Mouse (Mus musculus): ENCODE data around the gene Dnah2. TPM values are rescaled to one million over a fixed set of nuclear protein-coding genes. Genes with fewer than 3 reads are reported as not detected.

Gene Dnah2
- polyA plus RNA-seq, 1 experiment from 2014 or later: 1.9 TPM

DNA sequence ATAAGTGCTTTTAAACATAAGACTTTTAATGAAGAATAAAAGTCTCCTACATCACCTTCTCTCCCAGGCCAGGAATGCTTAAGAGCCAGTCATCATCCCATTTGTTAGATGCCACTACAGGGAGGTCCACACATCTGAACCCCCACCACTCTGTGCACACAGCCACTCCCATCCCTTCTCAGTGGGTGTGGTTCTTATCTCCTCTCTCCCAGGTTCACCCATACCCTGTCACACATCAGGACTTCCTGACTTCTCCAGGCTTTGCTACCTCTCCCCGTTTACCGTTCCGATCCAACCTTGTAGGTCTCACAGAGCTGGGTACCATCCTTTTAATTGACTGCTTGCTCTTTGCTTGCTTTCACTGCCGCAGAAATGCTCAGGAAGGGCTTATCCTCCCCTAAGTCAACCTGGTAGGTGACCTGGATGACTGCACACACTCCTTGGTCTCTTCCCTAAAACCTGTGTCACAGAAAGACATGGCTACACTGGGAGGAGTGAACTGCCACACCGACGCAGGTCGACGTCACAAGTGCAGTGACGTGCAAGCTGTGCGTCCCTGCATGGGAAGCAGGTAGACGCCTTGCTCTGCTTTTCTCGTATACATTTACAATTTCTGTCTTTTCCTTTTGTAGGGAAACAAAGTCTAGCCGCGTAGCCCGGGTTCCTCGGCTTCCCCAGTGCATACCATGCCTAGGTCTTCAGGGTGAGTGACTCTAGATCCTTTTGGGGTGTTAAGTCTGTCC lies 175.5 kb downstream of the Dnah2 start:
- Histone ChIP-seq H3K9me3 (ENCODE audit: control insufficient read depth, low read length) (no peaks in the 10 kb centered on the region), H3K4me2 (ENCODE audit: low read depth, low read length) (no peak overlapping the region), H3K4me3 (ENCODE audit: low read length) (no peak overlapping the region), H3K27me3 (ENCODE audit: control insufficient read depth, insufficient read depth, low read depth, low read length) (no peaks in the 10 kb centered on the region), H3K36me3 (ENCODE audit: control insufficient read depth, insufficient read depth, low read length) (peaks cover 18% of the 10 kb centered on the region), H3K9ac (ENCODE audit: low read length) (no peak overlapping the region), H3K4me1 (replicated peaks; ENCODE audit: control insufficient read depth, insufficient read depth, low read length) (peaks cover 23% of the 10 kb centered on the region), H3K27ac (ENCODE audit: low read length) (no peak overlapping the region)
- WGBS: 90% methylated on average over 16 of the region's 16 CpGs
- ATAC-seq (ENCODE audit: low read depth): no peak

DNA sequence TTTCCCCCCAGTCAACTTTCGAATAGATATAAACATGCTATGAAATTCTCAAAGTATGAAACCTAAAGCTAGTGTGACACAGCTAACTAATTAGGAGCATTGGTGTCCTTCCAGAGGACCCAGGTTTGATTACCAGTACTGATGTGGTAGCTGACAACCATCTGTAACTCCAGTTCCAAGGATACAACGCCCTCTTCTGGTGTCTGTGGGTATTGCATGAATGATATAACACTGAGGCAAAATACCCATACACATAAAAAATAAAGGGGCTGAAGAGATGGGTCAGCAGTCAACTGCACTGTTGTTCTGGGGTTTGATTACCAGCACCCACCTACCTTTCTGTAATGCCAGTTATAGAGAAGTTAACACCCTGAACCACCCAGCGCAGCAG lies 176.1 kb downstream of the Dnah2 start:
- Histone ChIP-seq H3K9ac (ENCODE audit: low read length) (no peak overlapping the region), H3K4me1 (replicated peaks; ENCODE audit: control insufficient read depth, insufficient read depth, low read length) (peaks cover 26% of the 10 kb centered on the region), H3K9me3 (ENCODE audit: control insufficient read depth, low read length) (no peaks in the 10 kb centered on the region), H3K4me2 (ENCODE audit: low read depth, low read length) (no peak overlapping the region), H3K27me3 (ENCODE audit: control insufficient read depth, insufficient read depth, low read depth, low read length) (no peaks in the 10 kb centered on the region), H3K36me3 (ENCODE audit: control insufficient read depth, insufficient read depth, low read length) (peaks cover 16% of the 10 kb centered on the region), H3K4me3 (ENCODE audit: low read length) (no peak overlapping the region), H3K27ac (ENCODE audit: low read length) (peak overlapping the region; percentile 32; the same call in 1 of the 2 replicates)
- no peak for ATAC-seq (ENCODE audit: low read depth)
- 51% methylated on average over 3 of the region's 3 CpGs for WGBS

DNA sequence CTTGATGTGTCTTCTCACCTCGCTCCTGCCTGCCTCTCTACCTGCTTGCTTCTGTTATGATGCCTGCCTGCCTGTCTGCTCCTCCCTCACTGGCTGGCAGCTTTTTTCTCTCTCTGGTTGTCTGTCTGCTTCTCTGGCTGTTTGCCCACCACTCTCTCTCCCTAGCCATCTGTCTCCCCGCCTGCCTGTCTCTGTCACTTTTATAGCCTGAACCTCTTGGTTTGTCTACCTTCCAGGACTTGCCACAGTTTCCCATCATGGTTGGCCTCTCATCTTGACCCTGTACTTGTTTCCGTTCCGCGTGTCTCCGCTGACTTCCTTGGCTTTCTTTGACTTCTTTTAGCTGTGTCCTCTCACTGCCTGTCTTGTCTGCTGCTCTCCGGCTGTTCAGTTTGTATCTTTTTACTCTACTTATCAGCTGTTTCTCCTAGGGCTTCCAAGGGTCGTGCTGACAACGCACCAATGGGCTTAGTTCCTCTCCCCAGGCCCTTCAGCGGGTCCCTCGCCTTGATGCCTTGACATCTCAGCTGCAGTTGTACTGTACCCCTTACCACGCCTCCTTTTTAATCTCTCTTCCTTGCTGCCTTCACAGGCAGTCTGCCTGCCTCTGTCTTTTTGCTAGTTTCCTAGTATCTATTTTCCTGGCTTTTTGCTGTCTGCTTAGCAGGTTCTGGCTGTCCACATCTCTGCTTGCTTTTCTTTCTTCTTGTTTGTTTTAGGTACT lies 176.7 kb downstream of the Dnah2 start:
- Histone ChIP-seq H3K4me1 (replicated peaks; ENCODE audit: control insufficient read depth, insufficient read depth, low read length) (peaks cover 28% of the 10 kb centered on the region), H3K4me2 (ENCODE audit: low read depth, low read length) (0 out of 2 replicates have a peak overlapping the region, but pooled peaks have one; percentile 1), H3K9ac (ENCODE audit: low read length) (no peak overlapping the region), H3K27ac (ENCODE audit: low read length) (peak overlapping the region; percentile 32; the same call in 1 of the 2 replicates), H3K4me3 (ENCODE audit: low read length) (no peak overlapping the region), H3K36me3 (ENCODE audit: control insufficient read depth, insufficient read depth, low read length) (peaks cover 11% of the 10 kb centered on the region), H3K27me3 (ENCODE audit: control insufficient read depth, insufficient read depth, low read depth, low read length) (no peaks in the 10 kb centered on the region), H3K9me3 (ENCODE audit: control insufficient read depth, low read length) (no peaks in the 10 kb centered on the region)
- no peak for ATAC-seq (ENCODE audit: low read depth)
- WGBS: 28% methylated on average over 12 of the region's 12 CpGs

DNA sequence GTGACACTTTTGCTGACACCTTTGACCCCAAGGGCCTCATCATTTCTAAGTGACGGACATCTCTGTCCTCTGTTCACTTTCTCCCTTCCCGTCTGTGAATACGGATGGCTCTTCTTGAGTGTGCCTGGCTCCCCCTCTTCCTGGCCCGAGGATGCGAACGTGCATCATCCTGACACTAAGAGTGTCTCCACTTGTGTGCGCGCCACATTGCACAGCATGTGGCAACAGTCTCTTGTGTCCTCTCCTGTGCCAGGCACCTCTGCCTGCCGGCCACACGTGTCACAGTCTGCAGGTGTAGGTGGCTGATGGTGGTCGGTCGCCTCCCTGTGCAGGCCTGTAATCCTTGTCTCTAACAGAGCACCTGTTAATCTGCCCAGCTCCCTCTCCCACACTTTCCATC lies 177.3 kb downstream of the Dnah2 start:
- peak overlapping the region; percentile 50; the same call in 1 of the 2 replicates for H3K9ac ChIP-seq (ENCODE audit: low read length)
- peak overlapping the region; percentile 93; the same call in 1 of the 2 replicates for H3K27ac ChIP-seq (ENCODE audit: low read length)
- no peak for ATAC-seq (ENCODE audit: low read depth)
- H3K4me1 ChIP-seq (replicated peaks; ENCODE audit: control insufficient read depth, insufficient read depth, low read length): peaks cover 28% of the 10 kb centered on the region
- WGBS: 47% methylated on average over 12 of the region's 12 CpGs
- H3K4me3 ChIP-seq (ENCODE audit: low read length): no peak overlapping the region; the same call in 1 of the 2 replicates
- H3K27me3 ChIP-seq (ENCODE audit: control insufficient read depth, insufficient read depth, low read depth, low read length): no peaks in the 10 kb centered on the region
- 0 out of 2 replicates have a peak overlapping the region, but pooled peaks have one; percentile 49 for H3K4me2 ChIP-seq (ENCODE audit: low read depth, low read length)
- peaks cover 9% of the 10 kb centered on the region for H3K36me3 ChIP-seq (ENCODE audit: control insufficient read depth, insufficient read depth, low read length)
- no peaks in the 10 kb centered on the region for H3K9me3 ChIP-seq (ENCODE audit: control insufficient read depth, low read length)

DNA sequence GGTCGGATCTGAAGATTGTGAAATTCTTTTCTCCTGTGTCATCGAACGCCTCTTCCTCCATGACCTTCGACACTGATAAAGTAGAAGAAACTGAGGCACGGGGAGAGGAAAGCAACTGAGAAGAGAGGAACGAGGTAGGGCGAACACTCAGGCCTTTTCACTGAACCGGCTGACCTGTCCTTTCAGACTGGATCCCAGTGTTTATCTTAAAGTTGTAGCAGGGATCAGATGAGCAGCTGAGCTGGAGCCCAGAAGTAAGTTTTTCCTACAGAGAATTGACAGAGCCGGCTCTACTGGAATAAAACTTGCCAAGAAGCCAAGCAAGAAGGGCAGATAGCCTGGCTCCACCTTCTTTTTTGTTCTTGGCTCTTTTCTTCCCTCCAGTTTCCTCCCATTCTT lies 178.1 kb downstream of the Dnah2 start:
- Histone ChIP-seq H3K9me3 (ENCODE audit: control insufficient read depth, low read length) (no peaks in the 10 kb centered on the region), H3K4me1 (replicated peaks; ENCODE audit: control insufficient read depth, insufficient read depth, low read length) (peaks cover 31% of the 10 kb centered on the region), H3K9ac (ENCODE audit: low read length) (peak overlapping the region; percentile 50), H3K36me3 (ENCODE audit: control insufficient read depth, insufficient read depth, low read length) (peaks cover 7% of the 10 kb centered on the region), H3K27me3 (ENCODE audit: control insufficient read depth, insufficient read depth, low read depth, low read length) (no peaks in the 10 kb centered on the region), H3K4me2 (ENCODE audit: low read depth, low read length) (peak overlapping the region; percentile 49), H3K27ac (ENCODE audit: low read length) (peak overlapping the region; percentile 93), H3K4me3 (ENCODE audit: low read length) (peak overlapping the region; percentile 16)
- WGBS: 13% methylated on average over 9 of the region's 9 CpGs
- no peak for ATAC-seq (ENCODE audit: low read depth)

Small RNAs within 50 kb of the gene (microRNA-seq; reads per million reads assigned to microRNA genes)
- not detected for gene Gm27493

Other genes starting within 250 kb of the Dnah2 start
- 26.3 and 28.7 TPM in 2 replicates for gene Cntrob, start 225.3 kb downstream of the Dnah2 start, polyA plus RNA-seq (2015; fragmentation: Nextera tagmentation; extraction: Ambion mirVana)
- gene Trappc1, start 225.1 kb downstream of the Dnah2 start, polyA plus RNA-seq (2015; fragmentation: Nextera tagmentation; extraction: Ambion mirVana): 159 and 168 TPM in 2 replicates
- 0.62 and 1.6 TPM in 2 replicates for gene Kcnab3, start 222.9 kb downstream of the Dnah2 start, polyA plus RNA-seq (2015; fragmentation: Nextera tagmentation; extraction: Ambion mirVana)
- gene Rnf227, start 208.6 kb downstream of the Dnah2 start, polyA plus RNA-seq (2015; fragmentation: Nextera tagmentation; extraction: Ambion mirVana): 11.0 and 12.6 TPM in 2 replicates
- gene Chd3, start 179.7 kb downstream of the Dnah2 start, polyA plus RNA-seq (2015; fragmentation: Nextera tagmentation; extraction: Ambion mirVana): 56.9 and 60.3 TPM in 2 replicates
- gene Naa38, start 153.6 kb downstream of the Dnah2 start, polyA plus RNA-seq (2015; fragmentation: Nextera tagmentation; extraction: Ambion mirVana): 158 and 165 TPM in 2 replicates
- 32.3 and 32.6 TPM in 2 replicates for gene Cyb5d1, start 153.5 kb downstream of the Dnah2 start, polyA plus RNA-seq (2015; fragmentation: Nextera tagmentation; extraction: Ambion mirVana)
- 54.7 and 57.4 TPM in 2 replicates for gene Tmem88, start 150.9 kb downstream of the Dnah2 start, polyA plus RNA-seq (2015; fragmentation: Nextera tagmentation; extraction: Ambion mirVana)
- gene Kdm6b, start 135.4 kb downstream of the Dnah2 start, polyA plus RNA-seq (2015; fragmentation: Nextera tagmentation; extraction: Ambion mirVana): 25.2 and 26.0 TPM in 2 replicates
- gene Efnb3, start 11.1 kb upstream of the Dnah2 start, polyA plus RNA-seq (2015; fragmentation: Nextera tagmentation; extraction: Ambion mirVana): 5.6 and 5.7 TPM in 2 replicates
- 26.2 and 29.2 TPM in 2 replicates for gene Wrap53, start 31.1 kb upstream of the Dnah2 start, polyA plus RNA-seq (2015; fragmentation: Nextera tagmentation; extraction: Ambion mirVana)
- gene Trp53, start 31.2 kb upstream of the Dnah2 start, polyA plus RNA-seq (2015; fragmentation: Nextera tagmentation; extraction: Ambion mirVana): 141 and 154 TPM in 2 replicates
- gene Atp1b2, start 56.8 kb upstream of the Dnah2 start, polyA plus RNA-seq (2015; fragmentation: Nextera tagmentation; extraction: Ambion mirVana): 10.5 and 12.7 TPM in 2 replicates
- 0.15 TPM in 1 of 2 replicates, not detected in the other for gene Shbg, start 68.8 kb upstream of the Dnah2 start, polyA plus RNA-seq (2015; fragmentation: Nextera tagmentation; extraction: Ambion mirVana)
- gene Sat2, start 72.9 kb upstream of the Dnah2 start, polyA plus RNA-seq (2015; fragmentation: Nextera tagmentation; extraction: Ambion mirVana): 15.2 and 19.2 TPM in 2 replicates
- 22.2 and 22.6 TPM in 2 replicates for gene Fxr2, start 83.9 kb upstream of the Dnah2 start, polyA plus RNA-seq (2015; fragmentation: Nextera tagmentation; extraction: Ambion mirVana)
- gene Sox15, start 106.2 kb upstream of the Dnah2 start, polyA plus RNA-seq (2015; fragmentation: Nextera tagmentation; extraction: Ambion mirVana): 0.54 TPM in 1 of 2 replicates, not detected in the other
- 65.5 and 71.0 TPM in 2 replicates for gene Mpdu1, start 113.5 kb upstream of the Dnah2 start, polyA plus RNA-seq (2015; fragmentation: Nextera tagmentation; extraction: Ambion mirVana)
- 19.2 and 19.4 TPM in 2 replicates for gene Cd68, start 117.0 kb upstream of the Dnah2 start, polyA plus RNA-seq (2015; fragmentation: Nextera tagmentation; extraction: Ambion mirVana)
- 539 and 624 TPM in 2 replicates for gene Eif4a1, start 123.3 kb upstream of the Dnah2 start, polyA plus RNA-seq (2015; fragmentation: Nextera tagmentation; extraction: Ambion mirVana)
- 69.3 and 70.6 TPM in 2 replicates for gene Senp3, start 133.0 kb upstream of the Dnah2 start, polyA plus RNA-seq (2015; fragmentation: Nextera tagmentation; extraction: Ambion mirVana)
- gene Tnfsf13, start 136.7 kb upstream of the Dnah2 start, polyA plus RNA-seq (2015; fragmentation: Nextera tagmentation; extraction: Ambion mirVana): 0.89 and 1.2 TPM in 2 replicates
- 10.6 and 12.8 TPM in 2 replicates for gene Tnfsf12, start 146.7 kb upstream of the Dnah2 start, polyA plus RNA-seq (2015; fragmentation: Nextera tagmentation; extraction: Ambion mirVana)
- gene Tnfsfm13, start 147.0 kb upstream of the Dnah2 start, polyA plus RNA-seq (2015; fragmentation: Nextera tagmentation; extraction: Ambion mirVana): 5.0 and 5.4 TPM in 2 replicates
- 24.1 and 25.3 TPM in 2 replicates for gene Polr2a, start 209.5 kb upstream of the Dnah2 start, polyA plus RNA-seq (2015; fragmentation: Nextera tagmentation; extraction: Ambion mirVana)
- 0.36 and 0.64 TPM in 2 replicates for gene Slc35g3, start 212.9 kb upstream of the Dnah2 start, polyA plus RNA-seq (2015; fragmentation: Nextera tagmentation; extraction: Ambion mirVana)
- 3.5 and 4.9 TPM in 2 replicates for gene Zbtb4, start 216.8 kb upstream of the Dnah2 start, polyA plus RNA-seq (2015; fragmentation: Nextera tagmentation; extraction: Ambion mirVana)
- gene Chrnb1, start 246.8 kb upstream of the Dnah2 start, polyA plus RNA-seq (2015; fragmentation: Nextera tagmentation; extraction: Ambion mirVana): 18.6 and 20.7 TPM in 2 replicates